ENCODE assay signal across 8 mouse cellular contexts in genomic region chr11:54865330-54866085, GRCm38 (mm10). TPM values are rescaled to one million over a fixed set of nuclear protein-coding genes. Genes with fewer than 3 reads are reported as not detected.
DNase-seq lines count a peak whose midpoint lies in the region; ATAC-seq and TF ChIP-seq lines count a peak whose summit lies in the region.

No protein-coding gene starts in this region.

- peak overlapping the region; percentile 98 for H3K9ac ChIP-seq in kidney, embryonic 16.5 days (replicated peaks; ENCODE audit: low read length)
- H3K9ac ChIP-seq in hindbrain, embryonic 15.5 days = peak overlapping the region; percentile 98
- H3K9ac ChIP-seq in midbrain, postnatal 0 days (replicated peaks; ENCODE audit: low read length, poor library complexity, severe bottlenecking) = peak overlapping the region; percentile 98

- peak overlapping the region; percentile 91 for H3K27ac ChIP-seq in kidney, embryonic 16.5 days (ENCODE audit: low read length)
- H3K27ac ChIP-seq in brown adipose tissue, adult 24 weeks (replicated peaks; ENCODE audit: low read depth, low read length) = peak overlapping the region; percentile 59
- peak overlapping the region; percentile 90 for H3K27ac ChIP-seq in hindbrain, embryonic 15.5 days (replicated peaks)
- H3K27ac ChIP-seq in midbrain, postnatal 0 days (ENCODE audit: low read depth, low read length) = peak overlapping the region; percentile 89

- no peaks in the 10 kb centered on the region for H3K27me3 ChIP-seq in kidney, embryonic 16.5 days (ENCODE audit: insufficient read depth, low read length)
- H3K27me3 ChIP-seq in hindbrain, embryonic 15.5 days = no peaks in the 10 kb centered on the region
- no peaks in the 10 kb centered on the region for H3K27me3 ChIP-seq in midbrain, postnatal 0 days (ENCODE audit: insufficient read depth, low read length)

- DNase-seq in kidney, postnatal 14 days = no peak
- no peak for DNase-seq in midbrain, postnatal 0 days (ENCODE audit: low spot score)
- no peak for DNase-seq in B cell, adult 2 months
- no peak for DNase-seq in gastrocnemius, postnatal 36 days
- DNase-seq in kidney, postnatal 4 days = no peak

- H3K4me2 ChIP-seq in kidney, embryonic 16.5 days (replicated peaks; ENCODE audit: low read depth, low read length) = peak overlapping the region; percentile 59
- peak overlapping the region; percentile 69 for H3K4me2 ChIP-seq in hindbrain, embryonic 15.5 days
- peak overlapping the region; percentile 53 for H3K4me2 ChIP-seq in midbrain, postnatal 0 days (ENCODE audit: low read depth, low read length, poor library complexity, severe bottlenecking)

- intact Hi-C loops in gastrocnemius, postnatal 36 days (cut with DNase I) = no loop called here

- 63% methylated on average over 6 of the region's 6 CpGs for WGBS in kidney, embryonic 16.5 days
- WGBS in hindbrain, embryonic 15.5 days = 76% methylated on average over 6 of the region's 6 CpGs
- 75% methylated on average over 6 of the region's 6 CpGs for WGBS in midbrain, postnatal 0 days

- no peak for TF ChIP-seq CTCF in midbrain, postnatal 0 days (IDR thresholded peaks at IDR 0.05)

- H3K36me3 ChIP-seq in kidney, embryonic 16.5 days (ENCODE audit: insufficient read depth, low read length) = peaks cover 7% of the 10 kb centered on the region; the same call in 1 of the 2 replicates
- H3K36me3 ChIP-seq in hindbrain, embryonic 15.5 days = peaks cover 10% of the 10 kb centered on the region; the same call in 1 of the 2 replicates
- peaks cover 4% of the 10 kb centered on the region for H3K36me3 ChIP-seq in midbrain, postnatal 0 days (ENCODE audit: insufficient read depth, low read length)

- peaks cover 23% of the 10 kb centered on the region for H3K4me1 ChIP-seq in kidney, embryonic 16.5 days (ENCODE audit: insufficient read depth, low read length)
- H3K4me1 ChIP-seq in brown adipose tissue, adult 24 weeks (ENCODE audit: control insufficient read depth, insufficient read depth, insufficient read length, low read length) = peaks cover 2% of the 10 kb centered on the region; the same call in 1 of the 2 replicates
- peaks cover 42% of the 10 kb centered on the region for H3K4me1 ChIP-seq in hindbrain, embryonic 15.5 days (replicated peaks)
- H3K4me1 ChIP-seq in midbrain, postnatal 0 days (ENCODE audit: insufficient read depth, low read length) = peaks cover 8% of the 10 kb centered on the region; the same call in 1 of the 2 replicates

- no peak for ATAC-seq in kidney, embryonic 16.5 days (ENCODE audit: low FRiP score, low TSS enrichment)
- no peak for ATAC-seq in hindbrain, embryonic 15.5 days (ENCODE audit: low FRiP score, low read depth)
- ATAC-seq in midbrain, postnatal 0 days (ENCODE audit: low FRiP score) = no peak

- H3K4me3 ChIP-seq in kidney, embryonic 16.5 days (ENCODE audit: low read length) = peak overlapping the region; percentile 91
- H3K4me3 ChIP-seq in brown adipose tissue, adult 24 weeks (ENCODE audit: insufficient read depth, low read depth, low read length) = peak overlapping the region; percentile 88
- peak overlapping the region; percentile 87 for H3K4me3 ChIP-seq in hindbrain, embryonic 15.5 days
- peak overlapping the region; percentile 92 for H3K4me3 ChIP-seq in midbrain, postnatal 0 days (ENCODE audit: low read depth, low read length)

- H3K9me3 ChIP-seq in kidney, embryonic 16.5 days (ENCODE audit: low read length) = no peaks in the 10 kb centered on the region
- H3K9me3 ChIP-seq in hindbrain, embryonic 15.5 days = no peaks in the 10 kb centered on the region
- H3K9me3 ChIP-seq in midbrain, postnatal 0 days (ENCODE audit: low read length) = no peaks in the 10 kb centered on the region

RNA-seq across cellular contexts. Expression of gene Hint1, which starts 0.7 kb away (rescaled TPM):
- 540 and 595 TPM in 2 replicates for polyA plus RNA-seq in kidney, embryonic 16.5 days (2015; fragmentation: Nextera tagmentation; extraction: Ambion mirVana)
- 558 and 608 TPM in 2 replicates for polyA plus RNA-seq in brown adipose tissue, adult 24 weeks (2012; ENCODE audit: insufficient read depth, insufficient read length, missing spikeins)
- polyA plus RNA-seq in hindbrain, embryonic 15.5 days (2015; fragmentation: Nextera tagmentation; extraction: Ambion mirVana) = 770 and 780 TPM in 2 replicates
- total RNA-seq in midbrain, postnatal 0 days (2014; rRNA removed) = 475 and 586 TPM in 2 replicates
- 1,006 and 1,130 TPM in 2 replicates for polyA plus RNA-seq in midbrain, postnatal 0 days (2015; fragmentation: Nextera tagmentation; extraction: Ambion mirVana)
- 100 to 1,000 TPM; 161 to 192 TPM for total RNA-seq in gastrocnemius, postnatal 36 days (2021)

RNA-seq across cellular contexts. Expression of gene Lyrm7, which starts 4.8 kb away (rescaled TPM):
- polyA plus RNA-seq in kidney, embryonic 16.5 days (2015; fragmentation: Nextera tagmentation; extraction: Ambion mirVana) = 6.3 and 9.2 TPM in 2 replicates
- polyA plus RNA-seq in brown adipose tissue, adult 24 weeks (2012; ENCODE audit: insufficient read depth, insufficient read length, missing spikeins) = 51.4 and 62.3 TPM in 2 replicates
- polyA plus RNA-seq in hindbrain, embryonic 15.5 days (2015; fragmentation: Nextera tagmentation; extraction: Ambion mirVana) = 10.2 and 12.2 TPM in 2 replicates
- total RNA-seq in midbrain, postnatal 0 days (2014; rRNA removed) = 3.2 and 5.2 TPM in 2 replicates
- polyA plus RNA-seq in midbrain, postnatal 0 days (2015; fragmentation: Nextera tagmentation; extraction: Ambion mirVana) = 7.9 and 8.8 TPM in 2 replicates
- total RNA-seq in gastrocnemius, postnatal 36 days (2021) = 10 to 100 TPM; 16.8 to 24.0 TPM

RNA-seq across cellular contexts. Expression of gene Gpx3, which starts 36.7 kb away (rescaled TPM):
- 262 and 297 TPM in 2 replicates for polyA plus RNA-seq in kidney, embryonic 16.5 days (2015; fragmentation: Nextera tagmentation; extraction: Ambion mirVana)
- 1,156 and 2,121 TPM in 2 replicates for polyA plus RNA-seq in brown adipose tissue, adult 24 weeks (2012; ENCODE audit: insufficient read depth, insufficient read length, missing spikeins)
- polyA plus RNA-seq in hindbrain, embryonic 15.5 days (2015; fragmentation: Nextera tagmentation; extraction: Ambion mirVana) = 63.5 and 67.4 TPM in 2 replicates
- 14.6 and 23.1 TPM in 2 replicates for total RNA-seq in midbrain, postnatal 0 days (2014; rRNA removed)
- polyA plus RNA-seq in midbrain, postnatal 0 days (2015; fragmentation: Nextera tagmentation; extraction: Ambion mirVana) = 69.3 and 70.3 TPM in 2 replicates
- total RNA-seq in gastrocnemius, postnatal 36 days (2021) = 10 to 100 TPM; 27.6 to 44.7 TPM
